Mouse (Mus musculus) liver, adult 2 months (tissue): ENCODE data around the gene Hgfac.

Experiments used
- CTCF ChIP-seq: fragments of 200-500 bp; IDR thresholded peaks from 2 replicates; pipeline ENCODE4 v1.5.1; 2011; ENCODE audit warnings: low read depth, low read length, control low read depth
- POLR2A ChIP-seq: fragments of 200-500 bp; IDR thresholded peaks from 2 replicates; pipeline ENCODE4 v1.6.1; 2011; ENCODE audit warnings: low read length, control low read depth; ENCODE audit not compliant: insufficient read depth; ENCODE audit errors: extremely low read depth

DNA sequence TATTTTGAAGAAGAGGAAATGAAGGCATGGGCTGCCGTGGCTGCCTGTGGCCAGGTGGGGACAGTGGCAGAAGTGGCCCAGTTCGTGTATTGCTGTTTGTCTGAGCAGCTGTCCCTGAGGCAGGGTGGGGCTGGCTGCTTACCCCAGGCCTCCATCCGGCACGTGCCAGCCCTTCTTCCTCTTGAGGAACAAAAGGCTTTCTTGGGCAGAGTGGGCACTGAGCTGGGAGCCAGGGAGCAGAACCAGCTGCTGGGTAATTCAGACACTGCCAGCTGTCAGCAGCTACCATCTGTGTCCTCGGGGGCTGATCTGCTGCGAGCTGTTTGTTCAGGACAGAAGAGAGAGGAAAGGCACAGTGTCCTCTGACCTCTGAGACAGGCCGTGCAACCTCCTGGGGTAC lies 29.6 kb downstream of the Hgfac start:
- no peak for TF ChIP-seq POLR2A
- no peak for TF ChIP-seq CTCF
